Mouse (Mus musculus) MEL (cell line): Measurements from ENCODE around the gene Cfd. TPM values are rescaled to one million over a fixed set of nuclear protein-coding genes. Genes with fewer than 3 reads are reported as not detected.

Experiments
- DNase-seq: peaks from one replicate; pipeline ENCODE4 v3.0.0; 2011; ENCODE audit warnings: low read depth, low spot score
- H3K27ac ChIP-seq: 2 replicates; pipeline ENCODE4 v1.5.1; 2012; ENCODE audit warnings: low read depth, mild to moderate bottlenecking, control low read depth, low read length, moderate library complexity; ENCODE audit not compliant: control insufficient read depth
- H3K27me3 ChIP-seq, 2 experiments: fragments of 150-350 bp in 1 of 2; sonication (generic) in 1 of 2; 2 replicates each; pipeline ENCODE4 v1.6.1; 2012; ENCODE audit warnings: low read length in 2 of 2, mild to moderate bottlenecking in 2 of 2, improper control_type of control experiment in 1 of 2, moderate library complexity in 1 of 2; ENCODE audit not compliant: insufficient read depth in 2 of 2, control insufficient read depth in 1 of 2
- H3K36me3 ChIP-seq, 2 experiments: 2 replicates each; pipeline ENCODE4 v1.6.1; 2012 to 2014; ENCODE audit warnings: low read length in 2 of 2, improper control_type of control experiment in 1 of 2, inconsistent platforms in 1 of 2, mild to moderate bottlenecking in 1 of 2; ENCODE audit not compliant: insufficient read depth in 2 of 2, control insufficient read depth in 1 of 2
- H3K4me1 ChIP-seq, 2 experiments: fragments of 150-350 bp in 1 of 2; sonication (generic) in 1 of 2; 2 replicates each; pipeline ENCODE4 v1.6.1; 2012; ENCODE audit warnings: low read length in 2 of 2, improper control_type of control experiment in 1 of 2, mild to moderate bottlenecking in 1 of 2; ENCODE audit not compliant: insufficient read depth in 2 of 2, control insufficient read depth in 1 of 2
- H3K4me3 ChIP-seq, 2 experiments: fragments of 150-350 bp in 1 of 2; sonication (generic) in 1 of 2; 2 replicates each; pipeline ENCODE4 v1.5.1; 2012; ENCODE audit warnings: low read depth in 2 of 2, low read length in 2 of 2, mild to moderate bottlenecking in 2 of 2, moderate library complexity in 2 of 2, control low read depth in 1 of 2, improper control_type of control experiment in 1 of 2; ENCODE audit not compliant: control insufficient read depth in 1 of 2, insufficient read depth in 1 of 2
- H3K79me2 ChIP-seq: 2 replicates; pipeline ENCODE4 v1.6.1; 2012; ENCODE audit warnings: mild to moderate bottlenecking, low read length, moderate library complexity; ENCODE audit not compliant: control insufficient read depth, poor library complexity, insufficient read depth
- H3K9ac ChIP-seq: 2 replicates; pipeline ENCODE4 v1.6.1; 2012; ENCODE audit warnings: low read depth, mild to moderate bottlenecking, control low read depth, low read length, moderate library complexity; ENCODE audit not compliant: control insufficient read depth, poor library complexity, severe bottlenecking
- H3K9me3 ChIP-seq: fragments of 150-350 bp; sonication (generic); replicated peaks from 2 replicates; pipeline ENCODE4 v1.6.1; 2012; ENCODE audit warnings: mild to moderate bottlenecking, low read length, improper control_type of control experiment, moderate library complexity; ENCODE audit not compliant: insufficient read depth
- BHLHE40 ChIP-seq: IDR thresholded peaks from 2 replicates; pipeline ENCODE4 v1.6.1; 2012; ENCODE audit warnings: low read depth, mild to moderate bottlenecking, inconsistent platforms, low read length, improper control_type of control experiment, borderline replicate concordance
- CHD1 ChIP-seq: IDR thresholded peaks from 2 replicates; pipeline ENCODE4 v1.6.1; 2012; ENCODE audit warnings: low read depth, mild to moderate bottlenecking, inconsistent platforms, low read length, improper control_type of control experiment
- CHD2 ChIP-seq: IDR thresholded peaks from 2 replicates; pipeline ENCODE4 v1.6.1; 2011; ENCODE audit warnings: low read length, improper control_type of control experiment
- EP300 ChIP-seq, 2 experiments: IDR thresholded peaks; 2 replicates each; pipeline ENCODE4 v1.6.1; 2011; ENCODE audit warnings: improper control_type of control experiment in 2 of 2, low read length in 2 of 2, low read depth in 1 of 2, mild to moderate bottlenecking in 1 of 2
- MAFK ChIP-seq: IDR thresholded peaks from 2 replicates; pipeline ENCODE4 v1.6.1; 2011; ENCODE audit warnings: low read depth, mild to moderate bottlenecking, low read length, improper control_type of control experiment, borderline replicate concordance
- MAZ ChIP-seq: IDR thresholded peaks from 2 replicates; pipeline ENCODE4 v1.6.1; 2012; ENCODE audit warnings: low read depth, mild to moderate bottlenecking, inconsistent platforms, low read length, improper control_type of control experiment
- RCOR1 ChIP-seq: IDR thresholded peaks from 2 replicates; pipeline ENCODE4 v1.6.1; 2012; ENCODE audit warnings: low read depth, mild to moderate bottlenecking, inconsistent platforms, low read length, improper control_type of control experiment
- SIN3A ChIP-seq: IDR thresholded peaks from 2 replicates; pipeline ENCODE4 v1.6.1; 2012; ENCODE audit warnings: low read length, improper control_type of control experiment, inconsistent platforms
- USF2 ChIP-seq, 2 experiments: IDR thresholded peaks; 2 replicates each; pipeline ENCODE4 v1.6.1; 2011 to 2012; ENCODE audit warnings: improper control_type of control experiment in 2 of 2, low read length in 2 of 2, borderline replicate concordance in 1 of 2, inconsistent platforms in 1 of 2, low read depth in 1 of 2, mild to moderate bottlenecking in 1 of 2; ENCODE audit not compliant: insufficient read depth in 1 of 2
- ZC3H11A ChIP-seq: IDR thresholded peaks from 2 replicates; pipeline ENCODE4 v1.6.1; 2012; ENCODE audit warnings: low read depth, mild to moderate bottlenecking, inconsistent platforms, low read length, improper control_type of control experiment
- ZMIZ1 ChIP-seq: IDR thresholded peaks from 2 replicates; pipeline ENCODE4 v1.6.1; 2012; ENCODE audit warnings: low read depth, mild to moderate bottlenecking, inconsistent platforms, low read length, improper control_type of control experiment, moderate library complexity
- ZNF384 ChIP-seq: IDR thresholded peaks from 2 replicates; pipeline ENCODE4 v1.6.1; 2012; ENCODE audit warnings: low read depth, mild to moderate bottlenecking, inconsistent platforms, low read length, improper control_type of control experiment
- polyA plus RNA-seq, 2 experiments: library from polyadenylated mRNA; stranded (reverse) in 1 of 2; unstranded in 1 of 2; fragments of >175 nt in 1 of 2; fragments of >200 nt in 1 of 2; gene quantifications; 2 replicates each; pipeline versions ENCODE4 v1.2.1 to v1.2.4; 2012; ENCODE audit warnings: low replicate concordance in 2 of 2, low read depth in 1 of 2; ENCODE audit not compliant: insufficient read length in 2 of 2, insufficient read depth in 1 of 2, missing spikeins in 1 of 2
- total RNA-seq: library from RNA; depleted of rRNA; stranded (reverse); fragments of 300-350 nt; gene quantifications from 2 replicates; pipeline ENCODE4 v1.2.3, GENCODE M21; 2012

Gene Cfd
- total and polyA plus RNA-seq, 3 experiments, result 0.21 TPM; not detected in 2

DNA sequence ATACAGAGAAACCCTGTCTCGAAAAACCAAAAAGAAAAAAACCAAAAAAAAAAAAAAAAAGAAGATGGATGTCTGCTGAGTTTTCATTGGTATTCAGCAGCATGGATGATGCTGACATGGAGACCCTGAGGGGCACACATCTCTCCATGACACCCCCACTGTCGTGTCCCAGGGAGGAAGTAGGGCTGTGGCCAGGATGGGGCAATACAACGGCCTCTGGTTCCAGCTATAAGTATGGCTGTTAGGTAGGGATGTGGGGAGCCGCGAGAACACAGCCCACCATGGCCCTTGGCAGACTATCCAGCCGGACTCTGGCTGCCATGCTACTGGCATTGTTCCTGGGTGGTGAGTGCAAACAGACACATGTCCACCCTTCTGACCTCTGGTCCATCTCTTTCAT, 4.6 kb upstream of the Cfd start, which contains the start of gene Elane:
Gene Elane, plus strand, starts transcription at position 194 of the 400 bp plus-strand sequence.
- no peak within 1 kb of the TSS for H3K27ac ChIP-seq
- TF ChIP-seq MAFK, result no peak
- 0 out of 2 replicates have a peak, but pooled peaks have one; percentile 2 for TF ChIP-seq ZNF384
- no peak for TF ChIP-seq ZMIZ1
- H3K9me3 ChIP-seq, result no peaks in the 10 kb centered on the region
- peaks cover 6 to 25% of the 10 kb centered on the region in 2 experiments; a peak in 3 of 4 replicates for H3K4me1 ChIP-seq
- DNase-seq, result no peak
- peaks cover 0 to 10% of the 10 kb centered on the region in 2 experiments; a peak in 2 of 4 replicates for H3K36me3 ChIP-seq
- no peaks in the 10 kb centered on the region for H3K79me2 ChIP-seq
- H3K4me3 ChIP-seq, result no peak within 1 kb of the TSS
- H3K27me3 ChIP-seq, result no peaks in the 10 kb centered on the region
- H3K9ac ChIP-seq, result no peak within 1 kb of the TSS

DNA sequence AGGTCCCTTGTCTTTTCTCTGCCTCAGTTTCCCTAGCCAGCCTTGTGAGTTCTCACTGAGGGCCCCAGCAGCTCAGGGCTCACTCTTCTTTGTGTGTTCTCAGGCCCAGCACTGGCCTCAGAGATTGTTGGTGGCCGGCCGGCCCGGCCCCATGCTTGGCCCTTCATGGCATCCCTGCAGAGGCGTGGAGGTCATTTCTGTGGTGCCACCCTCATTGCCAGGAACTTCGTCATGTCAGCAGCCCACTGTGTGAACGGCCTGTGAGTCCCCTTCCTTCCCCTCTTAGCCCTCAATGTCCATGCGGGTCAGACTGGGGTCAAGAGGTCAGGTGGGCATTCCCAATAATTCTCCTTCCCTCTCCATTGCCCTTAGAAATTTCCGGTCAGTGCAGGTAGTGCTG, 4.0 kb upstream of the Cfd start:
- DNase-seq, result no peak
- no peak overlapping the region for H3K9ac ChIP-seq
- no peak overlapping the region for H3K4me3 ChIP-seq
- no peaks in the 10 kb centered on the region for H3K27me3 ChIP-seq
- peaks cover 0 to 6% of the 10 kb centered on the region in 2 experiments; a peak in 2 of 4 replicates for H3K36me3 ChIP-seq
- TF ChIP-seq SIN3A (no peak), RCOR1 (no peak)
- no peaks in the 10 kb centered on the region for H3K9me3 ChIP-seq
- H3K4me1 ChIP-seq, result peaks cover 5 to 19% of the 10 kb centered on the region in 2 experiments; a peak in 3 of 4 replicates
- no peak overlapping the region for H3K27ac ChIP-seq
- no peaks in the 10 kb centered on the region for H3K79me2 ChIP-seq

DNA sequence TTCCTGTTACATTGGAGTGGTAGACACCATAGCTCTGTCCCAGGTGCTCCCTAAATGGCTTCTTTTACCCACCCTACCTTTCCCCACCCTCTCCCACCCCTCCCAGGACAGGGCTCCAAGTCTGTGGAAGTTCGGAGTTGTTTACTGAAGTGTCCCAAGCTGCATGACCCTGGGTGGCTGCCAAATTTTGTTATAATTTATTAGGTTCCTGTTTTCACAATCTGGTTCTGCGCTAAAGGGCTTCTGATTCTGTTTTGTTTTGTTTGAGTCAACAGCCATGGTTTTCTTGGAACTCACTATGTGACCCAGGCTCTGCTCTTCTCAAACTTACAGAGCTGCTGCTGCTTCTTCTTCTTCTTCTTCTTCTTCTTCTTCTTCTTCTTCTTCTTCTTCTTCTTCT, 1.3 kb upstream of the Cfd start:
- no peak overlapping the region for H3K27ac ChIP-seq
- no peaks in the 10 kb centered on the region for H3K36me3 ChIP-seq
- no peak for TF ChIP-seq CHD1
- no peak for TF ChIP-seq USF2 (IDR thresholded peaks at IDR 0.05; ENCODE audit: borderline replicate concordance in 1 of 2, insufficient read depth in 1 of 2, low read depth in 1 of 2, low read length in 2 of 2)
- no peak for TF ChIP-seq CHD2
- peak; percentile 82 for TF ChIP-seq RCOR1
- no peak for TF ChIP-seq MAZ
- TF ChIP-seq EP300 (IDR thresholded peaks at IDR 0.05; ENCODE audit: low read depth in 1 of 2, low read length in 2 of 2), result no peak
- TF ChIP-seq ZC3H11A, result no peak
- no peak for TF ChIP-seq BHLHE40
- peaks cover 0 to 2% of the 10 kb centered on the region in 2 experiments; a peak in 1 of 4 replicates for H3K4me1 ChIP-seq
- H3K9me3 ChIP-seq, result no peaks in the 10 kb centered on the region
- H3K9ac ChIP-seq, result no peak overlapping the region
- H3K4me3 ChIP-seq, result no peak overlapping the region
- no peaks in the 10 kb centered on the region for H3K79me2 ChIP-seq
- H3K27me3 ChIP-seq, result no peaks in the 10 kb centered on the region
- peak; percentile 87 for DNase-seq
